Mouse (Mus musculus) gastrocnemius, postnatal 10 days (tissue): ENCODE measurements at regions not wholly inside any gene's neighbourhood (a gene's known extent, or its start where the extent isn't known, plus 50 kb on each side); places are given as distances from the start of the nearest gene placed in this dataset.

Experiments used
- DNase-seq: peaks from one replicate; pipeline ENCODE4 v3.0.0; 2021; ENCODE audit warnings: mixed read lengths

- no peak for DNase-seq
Measured at GRCm38 (mm10) chr16:93263141-93263815, 340.6 kb downstream of the Setd4 start.

- peak; percentile 18 for DNase-seq
Measured at GRCm38 (mm10) chr16:93246825-93247224, 357.0 kb downstream of the Setd4 start.

- no peak for DNase-seq
Measured at GRCm38 (mm10) chr16:93245738-93246137, 358.1 kb downstream of the Setd4 start.

GRCm38 (mm10) chr16:93238898-93239297 is 365.0 kb downstream of the Setd4 start:
- DNase-seq, result no peak

- DNase-seq, result no peak
Measured at GRCm38 (mm10) chr16:93238326-93238725, 365.5 kb downstream of the Setd4 start.

- DNase-seq, result no peak
Measured at GRCm38 (mm10) chr16:93225644-93226043, 378.2 kb downstream of the Setd4 start.

GRCm38 (mm10) chr16:93225196-93225595 is 378.7 kb downstream of the Setd4 start:
- no peak for DNase-seq

GRCm38 (mm10) chr16:93219731-93220130 is 384.1 kb downstream of the Setd4 start:
- DNase-seq, result no peak

- DNase-seq, result no peak
Measured at GRCm38 (mm10) chr16:93218402-93218801, 385.5 kb downstream of the Setd4 start.

- no peak for DNase-seq
Measured at GRCm38 (mm10) chr16:93217600-93218226, 386.1 kb downstream of the Setd4 start.

GRCm38 (mm10) chr16:93215630-93216029 is 388.2 kb downstream of the Setd4 start:
- DNase-seq, result no peak

GRCm38 (mm10) chr16:93213618-93214017 is 387.7 kb upstream of the Runx1 start:
- no peak for DNase-seq

GRCm38 (mm10) chr16:93207675-93208074 is 381.7 kb upstream of the Runx1 start:
- no peak for DNase-seq

- no peak for DNase-seq
Measured at GRCm38 (mm10) chr16:93207217-93207616, 381.3 kb upstream of the Runx1 start.

GRCm38 (mm10) chr16:93206325-93206724 is 380.4 kb upstream of the Runx1 start:
- DNase-seq, result no peak

GRCm38 (mm10) chr16:93204601-93205000 is 378.7 kb upstream of the Runx1 start:
- no peak for DNase-seq

- DNase-seq, result no peak
Measured at GRCm38 (mm10) chr16:93202591-93202990, 376.6 kb upstream of the Runx1 start.

GRCm38 (mm10) chr16:93197300-93197699 is 371.4 kb upstream of the Runx1 start:
- no peak for DNase-seq

- no peak for DNase-seq
Measured at GRCm38 (mm10) chr16:93193921-93194481, 368.1 kb upstream of the Runx1 start.

- DNase-seq, result no peak
Measured at GRCm38 (mm10) chr16:93193263-93193662, 367.3 kb upstream of the Runx1 start.

GRCm38 (mm10) chr16:93192651-93193173 is 366.8 kb upstream of the Runx1 start:
- DNase-seq, result no peak

GRCm38 (mm10) chr16:93191174-93191573 is 365.2 kb upstream of the Runx1 start:
- DNase-seq, result no peak

GRCm38 (mm10) chr16:93190301-93190700 is 364.4 kb upstream of the Runx1 start:
- DNase-seq, result no peak

- DNase-seq, result no peak
Measured at GRCm38 (mm10) chr16:93189875-93190274, 363.9 kb upstream of the Runx1 start.
